Mouse (Mus musculus) C2C12 (cell line): ENCODE measurements around the gene Eef1e1.

Source experiments
- CTCF ChIP-seq: IDR thresholded peaks from one replicate; pipeline ENCODE4 v1.5.1; 2011; ENCODE audit not compliant: control insufficient read depth, insufficient read depth, insufficient read length
- MAX ChIP-seq: IDR thresholded peaks from one replicate; pipeline ENCODE4 v1.6.1; 2011; ENCODE audit warnings: mild to moderate bottlenecking, control low read depth
- MYOD1 ChIP-seq: IDR thresholded peaks from one replicate; pipeline ENCODE4 v1.6.1; 2011; ENCODE audit warnings: low read depth; ENCODE audit not compliant: control insufficient read depth, insufficient read length
- MYOG ChIP-seq: IDR thresholded peaks from one replicate; pipeline ENCODE4 v1.6.1; 2011; ENCODE audit not compliant: control insufficient read depth, insufficient read length; ENCODE audit errors: extremely low read depth

GRCm38 (mm10) chr13:38605353-38605752 lies 53.5 kb downstream of the Eef1e1 start:
- no peak for TF ChIP-seq CTCF
- TF ChIP-seq MAX: no peak
- TF ChIP-seq MYOD1: no peak
- no peak for TF ChIP-seq MYOG
